Mouse (Mus musculus): ENCODE data around the gene Kif5c. TPM values are rescaled to one million over a fixed set of nuclear protein-coding genes. Genes with fewer than 3 reads are reported as not detected.

The Kif5c gene
- polyA plus RNA-seq, 1 experiment from 2014 or later = 1.0 TPM

DNA sequence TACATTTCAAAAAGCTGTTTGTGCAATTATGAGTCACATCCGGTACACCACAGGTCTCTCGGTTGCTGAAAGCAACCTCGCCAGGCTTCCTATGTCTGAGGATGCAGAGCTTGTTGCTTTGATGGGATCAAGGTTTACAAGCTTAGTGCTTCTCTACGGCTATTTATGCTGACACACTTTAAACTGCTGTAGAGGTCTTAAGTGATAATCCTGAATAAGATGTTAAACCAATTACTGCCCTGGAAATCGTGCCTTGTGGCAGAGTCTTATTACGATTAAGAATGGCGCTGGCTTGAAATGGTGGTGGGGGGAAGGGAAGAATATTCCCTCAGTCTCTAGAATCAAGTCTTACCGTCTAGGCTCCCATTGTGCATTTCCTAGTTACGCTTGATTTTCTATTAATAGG, 71.3 kb downstream of the Kif5c start:
- DNase-seq (no peak), ATAC-seq (ENCODE audit: insufficient read depth) (no peak)
- Histone ChIP-seq H3K4me2 (no peak overlapping the region), H3K4me1 (ENCODE audit: insufficient read depth) (no peaks in the 10 kb centered on the region), H3K27ac (ENCODE audit: low read depth) (no peak overlapping the region), H3K9me3 (ENCODE audit: low read depth, low read length) (no peaks in the 10 kb centered on the region), H3K9ac (no peak overlapping the region), H3K36me3 (ENCODE audit: insufficient read depth) (no peaks in the 10 kb centered on the region), H3K27me3 (ENCODE audit: insufficient read depth, low read length) (no peaks in the 10 kb centered on the region), H3K4me3 (ENCODE audit: low read depth, low read length) (no peak overlapping the region)
- TF ChIP-seq CTCF (IDR thresholded peaks at IDR 0.05; ENCODE audit: low read depth) = no peak
- 76% methylated on average over 9 of the region's 9 CpGs for WGBS

DNA sequence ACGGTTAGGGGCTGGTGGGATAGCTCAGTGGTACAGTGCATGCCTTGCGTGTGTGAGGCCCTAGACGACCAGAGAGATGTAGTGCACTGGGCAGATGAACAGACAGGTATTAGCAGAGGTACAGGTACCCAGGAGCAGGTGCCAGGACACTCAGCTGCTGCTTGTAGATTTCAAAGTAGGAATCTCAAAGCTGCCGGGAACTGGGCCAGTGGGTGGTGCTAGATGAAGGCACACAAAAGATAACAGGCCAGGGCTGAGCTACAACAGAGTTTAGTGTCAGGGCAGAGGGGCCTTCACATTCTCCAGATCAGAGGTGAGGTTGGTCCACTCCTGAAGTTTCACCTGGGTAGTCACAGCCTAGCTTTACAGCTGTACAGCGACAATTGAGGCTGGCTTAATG, 72.3 kb downstream of the Kif5c start:
- DNase-seq (no peak), ATAC-seq (ENCODE audit: insufficient read depth) (no peak)
- H3K4me1 ChIP-seq (ENCODE audit: insufficient read depth) = no peaks in the 10 kb centered on the region
- no peak overlapping the region for H3K4me3 ChIP-seq (ENCODE audit: low read depth, low read length)
- TF ChIP-seq CTCF (IDR thresholded peaks at IDR 0.05; ENCODE audit: low read depth) = no peak
- WGBS = 74% methylated on average over 5 of the region's 5 CpGs
- H3K27me3 ChIP-seq (ENCODE audit: insufficient read depth, low read length) = no peaks in the 10 kb centered on the region
- H3K4me2 ChIP-seq = no peak overlapping the region
- no peak overlapping the region for H3K27ac ChIP-seq (ENCODE audit: low read depth)
- no peak overlapping the region for H3K9ac ChIP-seq
- H3K9me3 ChIP-seq (ENCODE audit: low read depth, low read length) = no peaks in the 10 kb centered on the region
- H3K36me3 ChIP-seq (ENCODE audit: insufficient read depth) = no peaks in the 10 kb centered on the region

DNA sequence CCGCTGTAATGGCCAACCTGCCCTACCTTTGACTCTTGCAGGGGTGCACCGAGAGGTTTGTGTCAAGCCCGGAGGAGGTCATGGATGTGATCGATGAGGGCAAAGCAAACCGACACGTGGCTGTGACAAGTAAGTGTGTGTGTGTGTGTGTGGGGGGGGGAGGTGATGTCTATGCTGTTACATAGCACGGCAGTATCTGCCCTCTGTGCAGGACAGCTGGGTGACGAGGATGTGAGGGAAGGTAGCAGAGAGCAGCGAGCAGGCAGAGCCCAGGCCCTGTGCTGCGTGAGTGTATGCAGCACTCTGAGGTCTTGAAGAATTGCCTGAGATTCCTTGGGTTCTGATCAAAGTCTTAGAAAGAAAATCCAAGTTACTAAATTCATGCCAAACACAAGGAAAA, 75.6 kb downstream of the Kif5c start:
- Histone ChIP-seq H3K4me2 (no peak overlapping the region), H3K9me3 (ENCODE audit: low read depth, low read length) (no peaks in the 10 kb centered on the region), H3K9ac (no peak overlapping the region), H3K36me3 (ENCODE audit: insufficient read depth) (no peaks in the 10 kb centered on the region), H3K4me1 (ENCODE audit: insufficient read depth) (no peaks in the 10 kb centered on the region), H3K27ac (ENCODE audit: low read depth) (no peak overlapping the region), H3K4me3 (ENCODE audit: low read depth, low read length) (no peak overlapping the region), H3K27me3 (ENCODE audit: insufficient read depth, low read length) (no peaks in the 10 kb centered on the region)
- TF ChIP-seq CTCF (IDR thresholded peaks at IDR 0.05; ENCODE audit: low read depth) = no peak
- WGBS = 49% methylated on average over 10 of the region's 10 CpGs
- DNase-seq (no peak), ATAC-seq (ENCODE audit: insufficient read depth) (no peak)

DNA sequence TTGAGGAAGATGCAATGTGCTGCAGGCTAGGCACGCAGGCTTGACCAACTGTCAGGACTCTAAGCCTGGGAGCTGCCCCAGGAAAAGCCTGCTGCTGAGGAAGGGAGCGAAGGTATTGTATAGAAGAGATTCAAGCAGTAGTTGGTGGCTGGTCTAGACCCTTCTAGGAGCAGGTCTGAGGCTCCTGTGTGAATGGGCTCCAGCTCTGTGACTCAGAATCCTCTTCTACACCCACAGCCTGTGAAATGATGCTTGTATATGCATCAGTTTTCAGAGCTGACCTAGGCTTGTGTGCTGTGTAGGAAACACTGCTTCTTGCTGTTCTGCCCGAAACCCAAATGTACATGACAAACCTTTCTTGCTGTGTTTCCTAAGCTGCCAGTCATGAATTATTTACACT, 76.4 kb downstream of the Kif5c start:
- no peak for TF ChIP-seq CTCF (IDR thresholded peaks at IDR 0.05; ENCODE audit: low read depth)
- WGBS = 83% methylated on average over 3 of the region's 3 CpGs
- Histone ChIP-seq H3K9ac (no peak overlapping the region), H3K4me2 (no peak overlapping the region), H3K4me1 (ENCODE audit: insufficient read depth) (no peaks in the 10 kb centered on the region), H3K4me3 (ENCODE audit: low read depth, low read length) (no peak overlapping the region), H3K9me3 (ENCODE audit: low read depth, low read length) (no peaks in the 10 kb centered on the region), H3K27me3 (ENCODE audit: insufficient read depth, low read length) (no peaks in the 10 kb centered on the region), H3K27ac (ENCODE audit: low read depth) (no peak overlapping the region), H3K36me3 (ENCODE audit: insufficient read depth) (no peaks in the 10 kb centered on the region)
- no peak for DNase-seq
- ATAC-seq (ENCODE audit: insufficient read depth) = no peak

DNA sequence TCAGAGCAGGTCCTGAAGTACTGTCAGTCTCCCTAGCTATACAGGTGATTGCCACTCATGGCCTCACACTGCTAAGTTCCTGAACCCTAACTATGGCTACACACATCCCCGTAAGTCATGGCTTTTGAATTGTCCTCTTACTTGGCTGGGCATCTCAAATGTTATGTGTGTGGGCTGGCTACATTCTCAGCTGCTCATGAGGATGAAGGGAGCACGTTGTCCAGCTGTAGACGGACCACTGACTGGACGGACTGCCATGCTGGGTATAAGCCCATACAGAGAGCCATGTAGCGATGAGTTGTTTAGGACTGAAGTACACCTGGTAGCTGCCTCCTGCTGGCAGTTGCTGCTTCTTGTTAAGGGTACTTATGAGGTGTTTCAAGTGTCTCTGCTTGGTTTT, 79.8 kb downstream of the Kif5c start:
- H3K4me1 ChIP-seq (ENCODE audit: insufficient read depth) = no peaks in the 10 kb centered on the region
- H3K27ac ChIP-seq (ENCODE audit: low read depth) = no peak overlapping the region
- H3K9ac ChIP-seq = no peak overlapping the region
- no peak for DNase-seq
- no peak overlapping the region for H3K4me3 ChIP-seq (ENCODE audit: low read depth, low read length)
- no peaks in the 10 kb centered on the region for H3K36me3 ChIP-seq (ENCODE audit: insufficient read depth)
- no peak overlapping the region for H3K4me2 ChIP-seq
- no peak for TF ChIP-seq CTCF (IDR thresholded peaks at IDR 0.05; ENCODE audit: low read depth)
- no peak for ATAC-seq (ENCODE audit: insufficient read depth)
- no peaks in the 10 kb centered on the region for H3K9me3 ChIP-seq (ENCODE audit: low read depth, low read length)
- H3K27me3 ChIP-seq (ENCODE audit: insufficient read depth, low read length) = no peaks in the 10 kb centered on the region
- WGBS = 89% methylated on average over 5 of the region's 5 CpGs

DNA sequence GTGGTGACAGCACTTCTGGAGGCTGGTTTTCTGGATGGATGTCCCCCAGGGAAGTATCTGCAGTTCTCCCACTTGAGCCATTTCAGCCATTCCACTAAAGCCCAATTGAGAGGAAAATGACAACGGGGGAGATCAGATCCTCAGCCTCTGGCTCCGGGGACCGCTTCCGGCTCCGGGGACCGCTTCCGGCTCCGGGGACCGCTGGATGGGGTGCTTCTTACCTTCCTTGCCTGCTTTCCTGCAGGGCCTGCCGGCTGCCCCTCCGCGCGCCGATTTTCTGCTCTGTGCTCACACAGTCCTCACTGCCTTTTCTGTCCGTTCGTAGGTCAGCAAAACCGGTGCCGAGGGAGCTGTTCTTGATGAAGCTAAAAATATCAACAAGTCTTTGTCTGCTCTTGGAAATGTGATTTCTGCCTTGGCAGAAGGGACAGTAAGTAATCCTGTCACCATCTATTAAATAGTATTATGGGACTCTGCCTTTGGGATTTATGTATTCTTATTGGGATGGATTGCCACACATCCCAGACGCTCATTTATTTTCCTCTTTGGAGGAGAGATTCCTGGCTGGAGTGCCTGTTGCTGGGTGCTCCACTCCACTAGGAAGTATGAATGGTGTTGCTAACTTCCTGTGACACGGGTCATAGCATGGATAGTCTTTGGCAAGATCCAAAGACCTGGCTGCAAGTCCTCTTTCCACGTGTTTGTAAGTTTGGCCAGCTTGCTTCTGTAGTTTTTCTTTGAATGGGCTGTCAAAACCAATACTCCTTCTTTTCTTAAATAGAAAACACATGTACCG, 81.3 kb downstream of the Kif5c start:
- H3K4me3 ChIP-seq (ENCODE audit: low read depth, low read length) = no peak overlapping the region
- H3K27ac ChIP-seq (ENCODE audit: low read depth) = no peak overlapping the region
- ATAC-seq (ENCODE audit: insufficient read depth) (no peak), DNase-seq (peak; percentile 26)
- no peaks in the 10 kb centered on the region for H3K36me3 ChIP-seq (ENCODE audit: insufficient read depth)
- no peak for TF ChIP-seq CTCF (IDR thresholded peaks at IDR 0.05; ENCODE audit: low read depth)
- H3K27me3 ChIP-seq (ENCODE audit: insufficient read depth, low read length) = no peaks in the 10 kb centered on the region
- no peaks in the 10 kb centered on the region for H3K9me3 ChIP-seq (ENCODE audit: low read depth, low read length)
- 78% methylated on average over 22 of the region's 22 CpGs for WGBS
- no peak overlapping the region for H3K4me2 ChIP-seq
- no peak overlapping the region for H3K9ac ChIP-seq
- no peaks in the 10 kb centered on the region for H3K4me1 ChIP-seq (ENCODE audit: insufficient read depth)

DNA sequence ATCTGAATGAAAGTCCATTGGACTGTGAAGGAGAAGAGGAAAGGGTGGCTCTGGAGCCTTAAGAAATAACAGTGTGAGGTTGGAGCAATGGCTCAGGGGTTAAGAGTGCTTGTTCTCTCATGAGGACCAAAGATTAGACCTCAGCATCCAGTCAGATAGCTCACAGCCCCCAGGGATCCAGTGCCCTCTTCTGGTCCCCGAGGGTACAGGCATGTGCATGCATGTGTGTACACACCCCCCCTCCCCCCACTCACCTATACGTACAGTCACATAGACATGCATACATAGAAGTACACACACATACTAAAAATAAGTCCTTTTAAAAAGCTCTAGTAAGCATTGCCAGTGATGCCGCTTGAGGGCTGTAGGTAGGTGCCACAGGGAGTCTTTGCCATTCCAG, 91.1 kb downstream of the Kif5c start:
- ATAC-seq (ENCODE audit: insufficient read depth) = no peak
- peak; percentile 17 for DNase-seq
- H3K9ac ChIP-seq = no peak overlapping the region

More for the DNA sequence above, 91.1 kb downstream of the Kif5c start:
- Histone ChIP-seq H3K4me3 (ENCODE audit: low read depth, low read length) (no peak overlapping the region), H3K9me3 (ENCODE audit: low read depth, low read length) (no peaks in the 10 kb centered on the region), H3K27ac (ENCODE audit: low read depth) (no peak overlapping the region), H3K4me1 (ENCODE audit: insufficient read depth) (no peaks in the 10 kb centered on the region), H3K36me3 (ENCODE audit: insufficient read depth) (no peaks in the 10 kb centered on the region), H3K4me2 (no peak overlapping the region), H3K27me3 (ENCODE audit: insufficient read depth, low read length) (no peaks in the 10 kb centered on the region)
- TF ChIP-seq CTCF (IDR thresholded peaks at IDR 0.05; ENCODE audit: low read depth) = peak; percentile 56
- WGBS = 74% methylated on average over 3 of the region's 3 CpGs
